Comparison of ENCODE assay signal across 26 mouse cellular contexts in genomic region chr3:120083171-120083932, GRCm38 (mm10).
"Had no signal": no experiment of that assay in that cellular context is flagged by ENCODE, and none has a peak within 500 bp of the region (broad histone marks: within the 10 kb centered on the region; RNA-seq: fewer than 3 reads in every experiment).

No protein-coding gene starts in this region.

- H3K4me3 ChIP-seq: layer of hippocampus, adult 2 months; limb, embryonic 10.5 days; limb, embryonic 13.5 days; liver, embryonic 12.5 days; liver, embryonic 15.5 days; lung, embryonic 15.5 days; megakaryocyte, embryonic 14.5 days; midbrain, embryonic 10.5 days; midbrain, embryonic 13.5 days; myocyte; neural tube, embryonic 15.5 days had no signal

- H3K4me1 ChIP-seq: limb, embryonic 10.5 days; limb, embryonic 13.5 days; liver, embryonic 12.5 days; liver, embryonic 15.5 days; lung, embryonic 15.5 days; megakaryocyte, embryonic 14.5 days; midbrain, embryonic 10.5 days; midbrain, embryonic 13.5 days; neural tube, embryonic 15.5 days had no signal

- H3K27me3 ChIP-seq: limb, embryonic 13.5 days; liver, embryonic 12.5 days; liver, embryonic 15.5 days; lung, embryonic 15.5 days; megakaryocyte, embryonic 14.5 days; midbrain, embryonic 13.5 days; neural tube, embryonic 15.5 days had no signal

- DNase-seq: kidney, adult 9 months; kidney, postnatal 14 days; layer of hippocampus, adult 9-11 months; liver; lung, adult 18-20 months; lung, postnatal 10 days; lung, postnatal 36 days; right cerebral cortex, adult 18-20 months; right cerebral cortex, postnatal 14 days; right cerebral cortex, postnatal 4 days; thymus, adult 2 months; thymus, postnatal 14 days; thymus, postnatal 4 days had no signal

- H3K9me3 ChIP-seq: limb, embryonic 10.5 days; limb, embryonic 13.5 days; liver, embryonic 12.5 days; liver, embryonic 15.5 days; lung, embryonic 15.5 days; midbrain, embryonic 10.5 days; midbrain, embryonic 13.5 days; neural tube, embryonic 15.5 days had no signal

- H3K9ac ChIP-seq: limb, embryonic 13.5 days; liver, embryonic 12.5 days; liver, embryonic 15.5 days; lung, embryonic 15.5 days; midbrain, embryonic 13.5 days; neural tube, embryonic 15.5 days had no signal

- H3K27ac ChIP-seq: layer of hippocampus, adult 2 months; limb, embryonic 10.5 days; limb, embryonic 13.5 days; liver, embryonic 12.5 days; liver, embryonic 15.5 days; lung, embryonic 15.5 days; midbrain, embryonic 10.5 days; midbrain, embryonic 13.5 days; neural tube, embryonic 15.5 days; stomach, postnatal 0 days had no signal

- H3K4me2 ChIP-seq: limb, embryonic 13.5 days; liver, embryonic 12.5 days; liver, embryonic 15.5 days; lung, embryonic 15.5 days; midbrain, embryonic 13.5 days; neural tube, embryonic 15.5 days had no signal

- ATAC-seq: liver, embryonic 12.5 days; midbrain, embryonic 13.5 days; midbrain, embryonic 16.5 days had no signal

- H3K36me3 ChIP-seq: limb, embryonic 10.5 days; limb, embryonic 13.5 days; liver, embryonic 12.5 days; liver, embryonic 15.5 days; lung, embryonic 15.5 days; midbrain, embryonic 10.5 days; midbrain, embryonic 13.5 days; neural tube, embryonic 15.5 days had no signal
